Mouse (Mus musculus) lung, adult 2 months (tissue): ENCODE measurements at regions not wholly inside any gene's neighbourhood (a gene's known extent, or its start where the extent isn't known, plus 50 kb on each side); places are given as distances from the start of the nearest gene placed in this dataset.

Source experiments
- CTCF ChIP-seq: fragments of 200-500 bp; IDR thresholded peaks from 2 replicates; pipeline ENCODE4 v1.5.1; 2011; ENCODE audit warnings: mild to moderate bottlenecking, low read length, control low read depth; ENCODE audit not compliant: insufficient read depth
- POLR2A ChIP-seq: fragments of 200-500 bp; IDR thresholded peaks from 2 replicates; pipeline ENCODE4 v1.6.1; 2011; ENCODE audit warnings: low read depth, mild to moderate bottlenecking, control low read depth, low read length, borderline replicate concordance; ENCODE audit errors: extremely low read depth

DNA sequence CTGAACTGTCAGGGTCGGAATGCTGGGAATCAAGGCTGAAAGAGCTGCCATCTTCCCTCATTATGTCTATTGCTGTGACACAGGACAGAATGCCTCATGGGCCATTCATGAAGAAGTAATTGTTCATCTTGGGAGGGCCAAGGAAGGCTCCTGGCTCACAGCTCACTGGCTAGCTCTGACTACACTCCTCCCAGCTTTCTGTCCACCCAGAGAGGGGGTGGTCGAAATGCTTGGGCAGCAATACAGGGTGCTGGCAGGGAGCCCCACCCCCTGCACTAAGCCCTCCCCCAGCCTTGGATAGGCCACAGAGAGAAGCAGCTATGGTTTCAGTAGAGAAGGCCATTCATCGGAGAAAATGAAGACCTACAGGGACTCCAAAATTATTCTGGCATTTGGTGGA, 192.2 kb upstream of the Prok2 start:
- TF ChIP-seq POLR2A (no peak), CTCF (no peak)
